Mouse (Mus musculus) R1 (cell line): Measurements from ENCODE around the gene Psma7.

Experiments
- DNase-seq: peaks from one replicate; pipeline ENCODE4 v3.0.0-alpha.2; 2018; ENCODE audit warnings: low read depth, low spot score

The Psma7 gene

DNA sequence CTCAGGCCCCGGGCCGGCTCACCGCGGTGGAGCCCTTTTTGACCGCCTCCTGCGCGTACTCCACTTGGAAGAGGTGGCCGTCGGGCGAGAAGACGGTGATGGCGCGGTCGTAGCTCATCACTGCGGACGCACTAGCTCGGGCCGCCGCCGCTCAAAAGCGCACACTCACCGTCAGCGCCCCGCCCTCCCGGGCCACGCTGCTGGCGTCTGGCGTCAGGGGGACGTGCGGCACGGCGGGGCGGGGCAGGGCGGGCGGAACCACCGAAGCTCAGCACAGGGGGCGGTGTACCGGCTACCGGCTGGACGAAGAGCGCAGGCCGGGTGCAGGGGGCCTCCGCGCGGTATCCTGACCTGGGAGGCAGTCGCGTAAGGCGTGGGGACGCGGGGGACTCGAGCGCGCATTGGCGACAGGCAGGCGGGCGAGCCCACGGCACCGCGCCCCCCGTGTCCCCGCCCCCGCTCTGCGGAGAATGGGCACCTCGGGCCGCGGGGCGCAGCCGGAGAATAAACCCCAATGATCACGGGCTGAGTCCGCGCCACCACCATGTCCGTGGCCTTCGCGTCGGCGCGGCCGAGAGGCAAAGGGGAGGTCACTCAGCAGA, at the start of gene Psma7, which contains the start of gene Ss18l1:
Psma7 (minus strand) TSS at position 178 of the 602 bp plus-strand sequence.
Ss18l1 (plus strand) TSS at position 254 of the 602 bp plus-strand sequence.
- DNase-seq: peak; percentile 90

DNA sequence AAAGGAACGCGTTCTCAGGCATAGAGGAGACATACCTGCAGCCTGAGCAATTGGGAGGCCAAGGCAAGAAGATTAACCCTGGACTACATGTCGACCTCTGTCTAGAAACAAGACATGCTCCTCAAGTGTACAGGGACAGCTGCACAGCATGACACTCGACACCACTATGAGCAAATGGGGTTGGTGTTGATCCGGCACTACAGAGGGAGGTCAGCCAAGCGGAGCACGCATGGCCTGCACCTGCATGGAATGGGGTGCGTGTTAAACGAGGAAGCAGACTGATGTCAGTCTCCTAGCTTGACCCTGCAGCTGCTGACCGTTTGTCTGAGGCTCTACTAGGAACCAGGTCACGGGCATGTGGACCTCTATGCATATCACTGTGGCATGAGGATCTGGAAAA, 48.1 kb upstream of the Psma7 start:
- DNase-seq: no peak

DNA sequence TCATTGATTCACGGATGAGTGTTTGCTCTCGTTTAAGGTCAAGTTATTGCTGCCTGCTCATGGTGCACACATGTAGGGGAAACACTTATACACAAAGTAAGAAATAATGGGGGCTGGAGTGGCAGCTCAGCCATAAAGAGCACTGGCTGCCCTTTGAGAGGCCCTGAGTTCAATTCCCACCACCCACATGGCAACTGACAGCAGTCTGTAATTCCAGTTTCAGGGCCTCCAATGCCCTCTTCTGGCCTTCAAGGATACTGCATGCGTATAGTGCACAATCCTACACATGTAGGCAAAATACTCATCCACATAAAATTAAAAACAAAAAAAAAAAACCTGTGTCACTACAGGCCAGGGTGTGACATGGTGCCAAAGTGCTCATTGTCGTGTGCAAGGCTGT, 45.2 kb upstream of the Psma7 start:
- DNase-seq: peak; percentile 54

DNA sequence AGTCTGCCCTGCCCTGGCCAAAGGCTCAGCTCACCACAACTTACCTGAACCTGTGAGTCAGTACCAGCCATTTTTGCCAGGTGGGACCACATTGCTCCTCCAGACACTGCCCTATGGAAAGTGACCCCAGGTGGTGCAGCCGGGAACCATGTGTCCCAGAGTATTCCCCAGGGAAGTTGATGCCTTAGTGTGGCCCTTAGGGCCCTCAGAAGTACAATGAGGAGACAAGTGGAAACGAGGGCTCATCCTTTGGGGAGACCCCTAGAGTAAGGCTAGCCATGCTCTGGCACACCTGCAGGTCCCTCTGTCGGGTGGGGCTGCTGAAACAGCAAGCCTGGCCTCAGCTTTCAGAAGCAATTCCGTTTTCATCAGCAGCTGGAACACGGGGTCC, 44.4 kb upstream of the Psma7 start:
- DNase-seq: no peak

GRCm38 (mm10) chr2:180085926-180086636, 43.8 kb upstream of the Psma7 start:
- no peak for DNase-seq

DNA sequence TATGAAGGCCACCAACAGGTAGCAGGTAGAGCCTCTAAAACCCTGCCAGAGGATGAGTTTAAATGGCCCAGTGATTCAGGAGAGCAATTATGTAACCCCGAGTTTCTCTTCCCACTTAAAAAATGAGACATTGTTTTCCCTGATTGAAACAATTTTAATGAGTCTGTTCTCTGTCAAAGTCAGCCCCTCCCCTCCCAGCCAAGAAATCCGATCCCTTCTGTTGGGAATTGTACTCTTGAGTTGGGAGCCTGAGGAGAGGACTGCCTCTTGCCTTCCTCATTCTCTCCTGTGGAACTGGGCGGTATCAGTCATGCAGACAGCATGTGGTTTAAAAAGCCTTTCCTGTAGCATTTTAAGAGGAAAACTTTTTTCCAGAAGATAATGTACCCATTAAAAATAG, 42.3 kb upstream of the Psma7 start:
- no peak for DNase-seq

DNA sequence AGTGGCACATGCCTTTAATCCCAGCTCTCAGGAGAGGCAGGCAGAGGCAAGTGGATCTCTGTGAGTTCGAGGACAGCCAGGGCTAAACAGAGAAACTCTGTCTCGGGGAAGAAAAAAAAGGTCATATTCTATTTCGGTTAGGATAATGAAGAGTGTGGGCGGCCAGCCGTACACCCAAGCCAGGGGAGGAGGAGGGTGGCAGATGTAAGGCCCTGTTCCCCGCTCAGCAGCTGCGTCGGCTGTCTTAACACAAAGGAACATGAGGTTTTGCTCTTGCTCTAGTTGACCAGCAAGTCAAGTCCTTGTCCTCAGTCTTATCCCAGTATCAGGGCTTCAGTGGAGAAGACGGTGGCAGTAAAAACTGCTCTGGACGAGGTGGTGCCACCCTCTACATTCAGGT, 40.8 kb upstream of the Psma7 start:
- no peak for DNase-seq

DNA sequence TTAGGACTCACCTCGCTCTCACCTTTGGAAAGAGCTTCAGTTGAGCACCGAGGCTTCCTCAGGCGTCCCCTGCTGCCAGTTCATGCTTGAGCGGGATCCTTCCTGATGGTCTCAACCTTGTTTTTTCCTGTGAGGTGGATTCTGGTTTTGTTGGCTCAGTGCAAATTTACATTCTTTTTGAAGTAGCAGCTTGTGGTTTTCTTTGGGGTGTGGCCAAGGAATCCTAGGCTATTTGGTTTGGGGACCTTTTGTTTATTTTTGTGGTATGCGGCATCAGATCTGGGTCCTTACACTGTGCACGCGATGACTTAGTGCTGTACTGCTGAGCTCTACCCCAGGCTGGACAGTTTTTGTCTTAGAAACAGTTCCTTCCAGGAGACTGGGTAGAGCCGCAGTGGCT, 38.4 kb upstream of the Psma7 start:
- peak; percentile 68 for DNase-seq

DNA sequence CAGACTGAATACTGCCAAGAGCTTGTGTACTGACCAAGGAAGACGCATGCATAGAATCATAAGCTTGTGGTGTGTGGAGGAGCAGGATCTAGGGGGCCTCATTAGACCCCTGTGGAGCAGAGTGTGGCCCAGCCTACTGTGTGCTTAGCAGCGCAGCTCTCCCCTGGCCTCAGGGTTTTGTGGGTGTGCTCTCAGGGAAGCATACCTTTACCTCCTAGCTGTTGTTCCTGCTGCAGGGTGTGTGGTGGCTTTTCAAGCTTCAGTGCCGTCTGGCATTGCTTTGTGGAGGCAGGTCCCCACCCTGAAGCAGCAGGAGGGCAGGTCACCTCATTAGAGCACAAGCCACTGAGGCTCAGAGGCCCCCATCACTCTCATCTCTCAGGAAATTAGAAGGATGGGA, 35.4 kb upstream of the Psma7 start:
- DNase-seq: no peak

DNA sequence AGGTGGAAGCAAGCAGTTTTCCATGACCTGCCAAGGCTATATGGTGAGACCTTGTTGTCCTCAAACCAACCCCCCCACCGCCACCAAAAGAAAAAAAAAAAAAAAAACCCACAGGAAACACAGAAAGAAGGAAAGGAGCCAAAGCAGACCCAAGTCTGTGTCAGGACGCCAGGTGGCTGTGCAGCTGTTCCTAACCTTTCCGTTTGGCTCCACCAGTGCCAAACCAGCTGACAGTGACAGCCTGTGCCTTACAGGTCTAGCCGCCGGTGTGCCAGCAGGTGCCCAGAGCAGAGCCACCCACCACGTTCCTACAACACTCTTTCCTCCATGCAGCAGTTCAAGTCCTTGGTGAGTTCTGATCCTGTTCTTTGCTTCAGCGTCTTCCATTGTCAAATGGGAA, 30.7 kb upstream of the Psma7 start:
- DNase-seq: no peak

- DNase-seq: peak; percentile 68
These were observed 29.4 kb upstream of the Psma7 start for GRCm38 (mm10) chr2:180071671-180072070.

- DNase-seq: peak; percentile 93
These were observed 28.5 kb upstream of the Psma7 start, which contains the start of gene Mtg2 for GRCm38 (mm10) chr2:180070481-180071453. Mtg2 (plus strand) TSS chr2:180070588.

- no peak for DNase-seq
These were observed 27.7 kb upstream of the Psma7 start for GRCm38 (mm10) chr2:180069770-180070480.

GRCm38 (mm10) chr2:180063338-180064131, 21.3 kb upstream of the Psma7 start:
- no peak for DNase-seq

GRCm38 (mm10) chr2:180053001-180053400, 10.8 kb upstream of the Psma7 start:
- no peak for DNase-seq

DNA sequence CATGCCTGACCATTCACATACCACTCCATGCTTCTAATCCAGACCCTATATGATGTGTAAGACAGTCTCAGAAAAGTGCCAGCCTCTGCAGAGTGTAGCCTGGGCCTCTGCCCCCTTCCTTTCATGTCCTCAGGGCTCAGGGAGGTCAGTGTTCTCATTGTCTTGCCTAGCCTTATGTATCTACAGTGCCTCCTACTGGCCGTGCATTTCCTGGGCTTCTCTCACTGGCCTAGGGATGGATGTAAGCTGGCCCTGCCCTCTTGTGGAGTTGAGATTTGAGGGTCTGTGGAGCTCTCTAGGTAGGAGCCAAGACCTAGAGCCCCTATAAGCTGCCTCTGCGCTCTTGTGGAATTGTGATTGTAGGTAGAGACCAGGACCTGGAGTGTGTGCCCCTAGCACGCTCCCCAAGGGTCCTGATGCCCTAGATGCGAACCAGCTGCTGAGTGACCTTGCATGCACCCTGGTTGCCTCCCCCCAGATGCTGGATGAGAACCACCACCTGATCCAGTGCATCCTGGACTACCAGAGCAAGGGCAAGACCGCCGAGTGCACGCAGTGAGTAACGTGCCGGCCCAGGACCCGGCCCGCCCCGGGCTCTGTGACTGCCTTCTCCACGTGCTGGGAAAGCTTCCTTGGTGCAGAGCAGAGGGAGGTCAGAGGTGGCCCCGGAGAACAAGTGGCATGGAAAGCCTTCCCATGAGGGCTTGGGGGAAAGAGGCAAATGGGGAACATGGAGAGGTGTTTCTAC, 9.9 kb upstream of the Psma7 start:
- peak; percentile 63 for DNase-seq

- peak; percentile 89 for DNase-seq
These were observed 8.8 kb upstream of the Psma7 start for GRCm38 (mm10) chr2:180050986-180051385.

GRCm38 (mm10) chr2:180047980-180048635, 5.9 kb upstream of the Psma7 start:
- DNase-seq: no peak

- no peak for DNase-seq
These were observed 5.3 kb upstream of the Psma7 start for GRCm38 (mm10) chr2:180047580-180047979.
